Mouse (Mus musculus) embryonic facial prominence, embryonic 11.5 days (tissue): ENCODE results near the gene Trmt61a. TPM values are rescaled to one million over a fixed set of nuclear protein-coding genes. Genes with fewer than 3 reads are reported as not detected.
"Not testable (repeated sequence)": the region's sequence is repeated elsewhere in the genome, so short reads cannot be mapped to it uniquely, and the experiment has no call there.

Experiments
- ATAC-seq: fragments of 200-750 bp; cut with Nextera tagmentation; replicated peaks from 2 replicates; pipeline ENCODE4 v1.8.0; 2017; ENCODE audit warnings: low read depth; ENCODE audit not compliant: insufficient number of reproducible peaks, low FRiP score, low TSS enrichment
- DNase-seq: peaks from one replicate; pipeline ENCODE4 v3.0.0-alpha.2; 2015; ENCODE audit warnings: low spot score
- H3K27ac ChIP-seq: fragments of 300-500 bp; sonication (generic); replicated peaks from 2 replicates; pipeline ENCODE4 v1.5.1; 2014; ENCODE audit warnings: mild to moderate bottlenecking, low read depth, low read length, control low read depth
- H3K27me3 ChIP-seq: fragments of 300-500 bp; sonication (generic); 2 replicates; pipeline ENCODE4 v1.6.1; 2014; ENCODE audit warnings: mild to moderate bottlenecking, low read length, moderate library complexity, mixed read lengths; ENCODE audit not compliant: control insufficient read depth, insufficient read depth
- H3K36me3 ChIP-seq: fragments of 300-500 bp; sonication (generic); replicated peaks from 2 replicates; pipeline ENCODE4 v1.6.1; 2014; ENCODE audit warnings: low read depth, mild to moderate bottlenecking, low read length, moderate library complexity, mixed read lengths; ENCODE audit not compliant: control insufficient read depth, insufficient read depth
- H3K4me1 ChIP-seq: fragments of 300-500 bp; sonication (generic); 2 replicates; pipeline ENCODE4 v1.6.1; 2014; ENCODE audit warnings: low read length, mixed read lengths; ENCODE audit not compliant: control insufficient read depth, insufficient read depth
- H3K4me2 ChIP-seq: fragments of 300-500 bp; sonication (generic); 2 replicates; pipeline ENCODE4 v1.6.1; 2014; ENCODE audit warnings: low read depth, mild to moderate bottlenecking, control low read depth, low read length, moderate library complexity
- H3K4me3 ChIP-seq: fragments of 300-500 bp; sonication (generic); 2 replicates; pipeline ENCODE4 v1.5.1; 2014; ENCODE audit warnings: low read depth, low read length, control low read depth
- H3K9ac ChIP-seq: fragments of 300-500 bp; sonication (generic); replicated peaks from 2 replicates; pipeline ENCODE4 v1.6.1; 2014; ENCODE audit warnings: mild to moderate bottlenecking, control low read depth, low read length
- H3K9me3 ChIP-seq: fragments of 300-500 bp; sonication (generic); replicated peaks from 2 replicates; pipeline ENCODE4 v1.6.1; 2016; ENCODE audit warnings: mild to moderate bottlenecking, low read length, inconsistent platforms, mixed read lengths; ENCODE audit not compliant: control insufficient read depth
- WGBS: fragments of 180-500 bp; shearing (Covaris S2); extraction: QIAGEN DNeasy Blood & Tissue Kit; methylation state at CpG from one replicate; pipeline ENCODE4 v1.1.7; 2014; 5-methylcytosine and 5-hydroxymethylcytosine counted together
- polyA plus RNA-seq: library from polyadenylated mRNA; unstranded; fragments of >200 nt; fragmentation: Nextera tagmentation; extraction: Ambion mirVana; gene quantifications from 2 replicates; pipeline ENCODE4 v1.2.1, GENCODE M21; 2014

Trmt61a gene
- polyA plus RNA-seq, 1 experiment from 2014 or later: 3.8 TPM

DNA sequence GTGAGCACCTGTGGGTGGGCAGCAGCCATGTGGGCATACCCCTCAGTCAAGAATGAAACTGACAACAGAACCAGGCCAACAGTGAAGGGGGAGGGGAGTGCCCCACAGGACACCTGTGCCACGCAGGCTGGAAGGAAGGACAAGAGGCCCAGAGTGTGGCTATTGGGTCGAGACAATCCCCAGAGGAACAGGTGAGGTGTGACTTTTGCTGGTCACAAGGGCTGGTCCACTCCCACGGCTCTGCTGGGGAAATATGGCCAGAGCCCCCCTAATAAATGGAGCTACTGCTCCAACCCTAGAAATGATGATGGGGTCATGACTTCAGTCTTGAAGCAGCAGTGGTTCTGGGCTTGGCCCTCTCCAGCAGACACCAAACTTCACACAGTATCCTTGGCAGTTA is 25.4 kb downstream of the Trmt61a start:
- Histone ChIP-seq H3K27ac (no peak overlapping the region), H3K4me1 (no peaks in the 10 kb centered on the region), H3K36me3 (no peaks in the 10 kb centered on the region; the same call in 1 of the 2 replicates), H3K4me2 (no peak overlapping the region), H3K9ac (no peak overlapping the region), H3K27me3 (no peaks in the 10 kb centered on the region), H3K4me3 (no peak overlapping the region), H3K9me3 (no peaks in the 10 kb centered on the region)
- WGBS: 86% methylated on average over 3 of the region's 3 CpGs
- DNase-seq (no peak), ATAC-seq (no peak)

DNA sequence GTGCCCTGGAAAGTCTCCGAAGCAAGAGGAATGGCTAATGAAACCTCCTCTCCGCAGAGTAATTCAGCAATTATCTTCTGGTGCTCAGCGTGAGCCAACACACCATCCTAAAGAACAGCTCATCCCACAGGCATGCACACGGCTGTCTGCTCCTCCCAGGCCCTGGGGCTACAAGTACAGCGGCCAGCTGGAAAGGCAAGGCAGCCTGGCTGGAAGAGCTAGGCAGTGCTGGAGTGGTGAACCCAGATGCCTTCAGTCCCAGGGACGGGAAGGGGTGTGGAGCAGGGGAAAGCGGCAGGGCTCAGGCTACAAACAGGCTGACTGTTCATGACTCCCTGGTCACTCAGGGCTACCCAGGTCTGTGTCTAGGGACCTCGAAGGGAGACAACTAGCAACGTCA is 26.7 kb downstream of the Trmt61a start:
- DNase-seq (peak; percentile 46), ATAC-seq (no peak; the same call in 1 of the 2 replicates)
- Histone ChIP-seq H3K36me3 (no peaks in the 10 kb centered on the region; the same call in 1 of the 2 replicates), H3K4me2 (no peak overlapping the region), H3K27me3 (no peaks in the 10 kb centered on the region), H3K9ac (no peak overlapping the region), H3K27ac (no peak overlapping the region), H3K9me3 (no peaks in the 10 kb centered on the region), H3K4me1 (no peaks in the 10 kb centered on the region), H3K4me3 (no peak overlapping the region)
- 41% methylated on average over 9 of the region's 9 CpGs for WGBS

DNA sequence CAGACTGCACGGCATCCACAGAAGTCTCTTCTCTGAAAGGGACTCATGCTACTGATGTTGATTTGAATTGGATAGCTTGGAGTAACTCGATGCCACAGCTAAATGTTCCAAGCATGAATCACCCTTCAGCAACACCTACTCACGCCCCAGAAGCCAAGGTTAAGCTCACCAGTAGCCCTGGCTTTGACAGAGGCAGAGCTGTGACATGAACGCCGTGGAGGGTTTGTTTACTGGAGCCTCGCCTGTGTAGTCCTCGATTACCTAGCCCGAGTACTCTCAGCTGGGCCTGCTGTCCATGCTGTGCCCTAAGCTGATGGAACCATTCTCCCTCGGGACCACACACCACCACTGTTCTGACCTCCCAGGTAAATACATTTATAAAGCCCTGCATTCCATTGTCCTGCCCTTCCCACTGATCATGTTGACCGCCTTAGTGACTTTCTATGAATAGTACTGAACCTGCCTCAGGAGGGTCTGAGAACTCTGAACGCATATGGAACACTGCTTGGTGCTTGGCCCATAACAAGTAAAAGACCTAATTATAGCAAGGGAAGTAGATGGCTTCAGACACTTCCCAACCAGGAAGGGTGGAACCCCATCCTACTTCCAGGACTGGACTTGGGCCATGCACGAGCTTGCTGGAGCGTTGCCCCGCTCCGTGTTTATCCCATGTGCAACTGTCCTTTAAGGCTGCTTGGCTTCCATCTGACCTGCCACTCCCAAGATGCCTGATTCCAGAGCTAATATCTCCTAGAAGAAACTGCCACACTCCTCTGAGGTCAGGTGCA is 27.5 kb downstream of the Trmt61a start:
- Histone ChIP-seq H3K36me3 (peaks cover 2% of the 10 kb centered on the region), H3K27ac (no peak overlapping the region), H3K9me3 (no peaks in the 10 kb centered on the region), H3K9ac (no peak overlapping the region), H3K4me3 (no peak overlapping the region), H3K27me3 (no peaks in the 10 kb centered on the region), H3K4me1 (no peaks in the 10 kb centered on the region), H3K4me2 (no peak overlapping the region)
- DNase-seq: no peak
- ATAC-seq: no peak
- 79% methylated on average over 15 of the region's 15 CpGs for WGBS

DNA sequence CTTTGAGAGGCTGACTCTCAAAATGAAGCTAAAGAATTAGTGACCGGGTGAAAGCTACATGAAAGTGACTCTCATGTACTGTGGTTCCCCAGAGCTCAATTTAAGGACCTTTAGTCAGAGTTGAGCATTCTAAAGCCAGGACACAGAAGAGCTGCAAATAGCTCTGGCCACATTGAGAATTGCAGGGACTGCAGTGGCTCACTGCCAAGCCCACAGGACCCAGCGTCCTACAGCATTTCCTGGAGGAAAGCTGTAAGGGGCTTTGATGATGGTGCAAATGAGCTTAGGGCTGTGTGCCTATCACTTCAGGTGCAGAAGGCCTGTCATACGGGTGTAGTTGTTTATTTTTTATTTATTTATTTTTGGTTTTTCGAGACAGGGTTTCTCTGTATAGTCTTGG is 30.3 kb downstream of the Trmt61a start:
- 88% methylated on average over 4 of the region's 4 CpGs for WGBS
- ATAC-seq (no peak), DNase-seq (no peak)
- Histone ChIP-seq H3K9ac (no peak overlapping the region), H3K4me2 (no peak overlapping the region), H3K9me3 (no peaks in the 10 kb centered on the region), H3K36me3 (peaks cover 3% of the 10 kb centered on the region), H3K27me3 (no peaks in the 10 kb centered on the region), H3K4me3 (no peak overlapping the region), H3K4me1 (no peaks in the 10 kb centered on the region), H3K27ac (no peak overlapping the region)

DNA sequence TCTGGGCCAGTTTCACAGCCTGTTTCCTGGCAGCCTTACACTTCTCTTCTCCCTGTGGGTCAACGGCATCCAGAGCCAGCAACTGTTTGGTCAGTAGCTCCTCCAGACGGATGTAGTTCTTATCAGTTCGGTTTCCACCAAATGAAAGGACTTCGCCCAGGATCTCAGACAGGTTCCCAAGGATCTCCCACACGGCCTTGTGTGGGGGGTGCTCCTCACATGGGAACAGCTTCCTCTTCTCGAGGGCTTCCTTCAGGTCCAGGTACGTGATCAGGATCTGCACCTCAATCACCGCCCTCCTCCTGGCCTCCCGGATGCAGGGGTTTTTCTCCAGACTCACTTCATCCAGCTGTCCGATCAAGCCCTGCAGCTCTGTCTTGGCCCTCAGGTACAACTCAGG is 32.2 kb downstream of the Trmt61a start:
- H3K4me3 ChIP-seq: no peak overlapping the region
- no peak overlapping the region for H3K4me2 ChIP-seq
- no peaks in the 10 kb centered on the region for H3K9me3 ChIP-seq
- WGBS: 95% methylated on average over 10 of the region's 10 CpGs
- no peaks in the 10 kb centered on the region for H3K27me3 ChIP-seq
- H3K4me1 ChIP-seq: no peaks in the 10 kb centered on the region
- DNase-seq: no peak
- H3K9ac ChIP-seq: no peak overlapping the region
- H3K36me3 ChIP-seq: peaks cover 3% of the 10 kb centered on the region
- no peak for ATAC-seq
- no peak overlapping the region for H3K27ac ChIP-seq

DNA sequence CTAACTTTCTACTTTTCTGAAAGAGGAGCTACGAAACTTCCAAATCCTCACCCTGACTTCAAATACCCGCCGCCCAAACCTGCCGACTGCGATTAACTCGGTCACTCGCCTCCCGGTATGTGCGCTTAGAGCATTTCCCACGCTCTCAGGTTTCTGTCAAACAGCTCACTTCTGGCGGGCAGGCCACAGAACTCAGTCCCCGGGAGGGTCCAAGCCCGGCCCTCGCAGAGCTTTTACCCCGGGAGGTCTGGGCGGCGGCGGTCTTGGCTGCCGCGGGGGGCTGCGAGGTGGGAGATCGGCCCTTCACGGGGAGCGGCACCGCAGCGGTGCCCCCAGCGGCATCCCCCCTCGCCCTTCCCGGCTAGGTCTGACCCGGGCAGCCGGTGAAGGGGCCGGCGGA is 34.6 kb downstream of the Trmt61a start:
- peak; percentile 37; the same call in 1 of the 2 replicates for ATAC-seq
- 0% methylated on average over 32 of the region's 33 CpGs for WGBS
- Histone ChIP-seq H3K4me3 (peak overlapping the region; percentile 99), H3K9me3 (no peaks in the 10 kb centered on the region), H3K36me3 (peaks cover 3% of the 10 kb centered on the region), H3K27ac (peak overlapping the region; percentile 75), H3K4me1 (no peaks in the 10 kb centered on the region), H3K27me3 (no peaks in the 10 kb centered on the region), H3K9ac (peak overlapping the region; percentile 97), H3K4me2 (peak overlapping the region; percentile 71)
- DNase-seq: peak; percentile 56

DNA sequence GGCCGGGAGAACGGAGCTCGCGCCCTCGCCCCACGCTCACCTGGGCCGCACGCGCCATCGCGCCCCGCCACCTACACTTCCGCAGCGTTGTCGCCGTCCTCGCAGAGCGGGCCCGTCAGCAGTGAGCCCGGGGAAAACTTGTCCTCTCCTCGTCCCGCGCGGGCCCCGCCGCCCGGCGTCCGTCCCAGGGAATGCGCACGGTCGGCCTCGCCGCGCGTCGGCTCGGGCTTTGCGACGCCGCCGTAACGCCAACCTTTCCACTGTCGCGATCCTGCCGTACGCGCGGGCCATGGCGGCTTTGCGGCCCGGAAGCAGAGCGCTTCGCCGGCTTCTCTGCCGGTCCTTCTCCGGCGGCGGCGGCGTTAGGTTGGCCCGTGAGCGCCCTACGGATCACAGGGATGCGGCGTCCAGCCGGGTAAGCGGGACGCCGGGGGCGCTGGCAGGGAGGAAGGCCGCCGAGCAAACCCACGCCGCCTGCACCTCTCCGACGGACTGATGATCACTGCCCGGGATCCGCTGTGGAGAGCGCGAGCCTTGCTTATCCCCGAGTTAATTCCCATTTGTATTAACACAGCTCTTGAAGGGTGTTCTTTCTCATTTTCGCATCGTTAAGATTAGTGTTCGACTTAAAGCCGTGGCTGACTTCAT is 35.2 kb downstream of the Trmt61a start, which contains the start of the genes Bag5 and Apopt1:
TSS of gene Bag5 (minus strand) at position 254 of the 648 bp plus-strand sequence.
TSS of gene Apopt1 (plus strand) at position 258 of the 648 bp plus-strand sequence.
- H3K4me3 ChIP-seq: peak within 1 kb of the TSS; percentile 99
- H3K27ac ChIP-seq: peak within 1 kb of the TSS; percentile 75
- peak within 1 kb of the TSS; percentile 71 for H3K4me2 ChIP-seq
- H3K36me3 ChIP-seq: peaks cover 3% of the 10 kb centered on the region
- ATAC-seq (peak; percentile 88), DNase-seq (peak; percentile 94)
- H3K9ac ChIP-seq: peak within 1 kb of the TSS; percentile 97
- under 1% methylated on average over 74 of the region's 86 CpGs for WGBS
- no peaks in the 10 kb centered on the region for H3K27me3 ChIP-seq
- H3K4me1 ChIP-seq: no peaks in the 10 kb centered on the region
- no peaks in the 10 kb centered on the region for H3K9me3 ChIP-seq

DNA sequence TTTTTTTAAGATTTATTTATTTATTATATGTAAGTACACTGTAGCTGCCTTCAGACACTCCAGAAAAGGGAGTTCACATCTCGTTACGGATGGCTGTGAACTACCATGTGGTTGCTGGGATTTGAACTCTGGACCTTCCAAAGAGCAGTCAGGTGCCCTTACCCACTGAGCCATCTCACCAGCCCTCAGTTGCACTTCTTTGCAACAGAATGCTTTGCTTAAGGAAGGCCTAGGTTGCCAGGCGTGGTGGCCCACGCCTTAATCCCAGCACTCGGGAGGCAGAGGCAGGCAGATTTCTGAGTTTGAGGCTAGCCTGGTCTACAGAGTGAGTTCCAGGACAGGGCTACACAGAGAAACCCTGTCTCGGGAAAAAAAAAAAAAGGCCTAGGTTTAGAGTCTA is 36.0 kb downstream of the Trmt61a start:
- H3K4me1 ChIP-seq, H3K27ac ChIP-seq: not testable (repeated sequence)

More for the DNA sequence above, 36.0 kb downstream of the Trmt61a start:
- peak overlapping the region; percentile 99 for H3K4me3 ChIP-seq
- WGBS: 77% methylated on average over 6 of the region's 6 CpGs
- not testable (repeated sequence) for DNase-seq, H3K4me2 ChIP-seq, H3K27me3 ChIP-seq, H3K36me3 ChIP-seq, H3K9me3 ChIP-seq, H3K9ac ChIP-seq, ATAC-seq
